Mouse (Mus musculus): ENCODE results near the gene Msl1. TPM values are rescaled to one million over a fixed set of nuclear protein-coding genes. Genes with fewer than 3 reads are reported as not detected.
A peak's percentile ranks its signal among the peaks of the same experiment; 100 is the strongest.

Msl1 gene
- total RNA-seq, 2 experiments from 2014 or later = 49.0 to 55.3 TPM

DNA sequence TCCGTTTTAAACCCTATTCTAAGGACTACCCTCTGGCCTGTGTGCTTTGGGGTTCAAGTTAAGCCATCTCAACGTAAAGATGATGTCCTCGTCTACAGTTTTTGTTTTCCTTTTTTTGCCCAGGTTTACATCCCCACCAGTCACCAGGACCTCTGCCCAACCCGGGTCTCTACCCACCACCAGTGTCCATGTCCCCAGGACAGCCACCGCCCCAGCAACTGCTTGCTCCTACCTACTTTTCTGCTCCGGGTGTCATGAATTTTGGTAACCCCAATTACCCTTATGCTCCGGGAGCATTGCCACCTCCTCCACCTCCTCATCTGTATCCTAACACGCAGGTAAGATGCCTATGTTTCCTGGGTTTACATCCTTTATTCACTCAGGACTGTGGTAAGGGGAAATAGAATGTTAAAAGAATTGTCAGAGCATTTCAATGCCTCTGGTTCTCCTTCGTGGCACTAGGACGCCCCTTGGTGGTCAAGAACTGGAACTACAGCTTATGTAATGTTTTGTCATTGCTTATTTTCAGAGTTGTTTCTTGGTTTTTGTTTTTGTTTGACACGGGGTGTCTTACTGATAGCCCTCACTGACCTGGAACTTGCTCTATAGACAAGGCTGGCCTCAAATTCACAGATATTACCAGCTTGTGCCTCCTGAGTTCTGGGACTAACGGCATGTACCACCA is 33.9 kb downstream of the Msl1 start:
- no peak for DNase-seq
- intact Hi-C loops (cut with DNase I; ENCODE audit: low total_unique reads) = loop anchor here (5.0 kb wide), 1 partner anchor 127 kb away; the partner anchor contains the start of gene Csf3

DNA sequence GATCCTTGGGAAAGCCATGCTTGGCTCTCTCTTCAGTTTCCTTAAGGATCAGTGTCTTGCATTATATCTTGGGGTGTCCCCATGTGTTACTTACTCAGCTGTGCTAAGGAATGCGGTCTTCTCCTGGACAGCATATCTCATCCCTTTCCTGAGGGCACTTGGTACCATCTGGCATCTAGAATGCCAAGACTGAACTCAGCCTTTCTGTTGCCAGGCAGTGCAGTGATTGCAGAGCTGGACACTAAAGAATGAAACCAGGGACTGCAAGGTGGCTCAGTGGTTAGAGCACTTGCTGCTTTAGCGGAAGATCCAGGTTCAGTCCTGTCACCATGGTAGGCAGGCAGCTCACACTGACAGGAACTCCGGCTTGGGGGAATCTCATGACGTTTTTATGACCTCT is 34.6 kb downstream of the Msl1 start:
- intact Hi-C loops (cut with DNase I; ENCODE audit: low total_unique reads) = loop anchor here (5.0 kb wide), 1 partner anchor 128 kb away; the partner anchor contains the start of gene Csf3
- DNase-seq = no peak

DNA sequence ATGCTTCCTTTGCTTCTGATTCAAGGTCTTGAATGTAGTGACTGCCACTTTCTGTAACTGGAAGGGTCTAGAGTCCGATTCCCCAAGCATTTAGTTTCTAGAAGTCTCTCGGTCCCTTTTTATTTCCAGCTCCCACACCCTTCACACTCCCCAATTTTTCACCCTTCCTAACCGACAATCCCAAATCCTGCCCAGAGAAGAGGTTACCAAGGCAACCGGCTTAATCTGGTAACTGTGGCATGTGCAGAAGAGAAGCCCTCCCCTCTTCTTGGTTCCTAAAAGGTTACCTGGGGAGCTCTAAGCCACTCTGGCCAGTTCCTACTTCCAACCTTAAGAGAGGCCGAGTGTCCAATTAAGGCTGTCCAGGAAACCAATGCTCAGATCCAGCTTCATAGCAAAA is 40.0 kb downstream of the Msl1 start:
- DNase-seq = no peak
- intact Hi-C loops (cut with DNase I; ENCODE audit: low total_unique reads) = no loop called here

DNA sequence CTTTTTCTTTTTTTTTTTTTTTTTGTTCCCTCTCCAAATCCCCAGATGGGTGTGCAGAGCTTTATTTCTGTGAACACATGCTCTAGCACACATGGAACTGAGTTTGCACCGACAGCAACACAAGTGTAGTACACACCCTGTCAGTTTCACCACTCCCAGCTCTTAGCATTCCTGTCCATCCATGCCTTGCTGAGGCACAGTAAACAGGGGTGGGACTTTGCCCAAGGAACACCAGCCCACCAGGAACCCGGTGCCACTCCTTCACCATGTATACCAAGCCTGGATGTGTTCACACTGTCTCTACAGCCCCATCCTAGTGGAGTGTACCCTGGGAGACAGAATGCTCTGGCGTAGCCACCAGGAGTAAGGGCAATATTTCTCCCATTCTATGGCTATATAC is 40.4 kb downstream of the Msl1 start:
- intact Hi-C loops (cut with DNase I; ENCODE audit: low total_unique reads) = no loop called here
- DNase-seq = no peak

DNA sequence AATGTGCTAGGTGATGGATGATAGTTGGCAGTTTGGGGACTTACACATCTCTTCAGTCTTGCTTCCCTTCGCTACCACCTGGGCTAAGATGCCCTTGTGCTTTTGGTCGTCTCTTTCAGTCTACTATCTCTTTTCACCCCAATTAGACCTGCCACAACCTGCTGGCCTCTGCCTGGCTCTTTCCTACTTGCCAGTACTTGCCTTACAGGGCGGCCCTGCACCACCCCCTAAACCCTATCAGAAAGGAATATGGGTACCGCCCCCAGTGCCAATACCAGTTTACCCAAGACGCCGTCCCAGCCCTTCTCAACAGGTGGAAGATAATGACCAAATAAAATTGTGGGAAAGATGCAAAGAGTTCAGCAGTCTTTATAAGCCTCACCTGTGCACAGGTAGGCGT is 40.8 kb downstream of the Msl1 start:
- DNase-seq = no peak
- intact Hi-C loops (cut with DNase I; ENCODE audit: low total_unique reads) = no loop called here

DNA sequence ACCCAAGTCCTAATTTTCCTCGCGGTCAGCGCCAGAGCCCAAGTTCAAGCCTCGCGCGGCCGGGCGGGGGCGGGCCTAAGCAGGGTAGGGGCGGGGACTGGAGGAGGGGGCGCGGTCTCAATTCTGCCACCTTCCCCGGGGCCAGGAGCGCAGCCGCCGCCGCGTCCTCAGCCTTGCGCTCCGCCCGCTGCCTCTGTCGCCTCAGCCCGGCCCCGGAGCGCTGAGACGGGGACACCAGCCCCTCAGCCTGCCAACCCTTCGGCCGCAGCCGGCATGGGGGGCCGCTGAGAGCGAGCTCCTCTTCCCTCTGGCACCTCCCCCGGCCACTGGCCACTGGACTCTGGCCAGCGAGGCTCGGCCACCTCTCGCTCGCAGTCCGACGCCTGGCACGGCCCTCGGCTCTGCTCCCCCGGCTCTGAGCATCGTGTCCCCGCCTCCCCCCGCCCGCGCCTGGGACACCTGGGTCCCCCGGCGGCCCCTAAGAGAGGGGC is 41.4 kb downstream of the Msl1 start, which contains the start of gene Rapgefl1:
Gene Rapgefl1 (plus strand): TSS at position 135 of the 491 bp plus-strand sequence.
- intact Hi-C loops (cut with DNase I; ENCODE audit: low total_unique reads) = no loop called here
- peak; percentile 85 for DNase-seq

DNA sequence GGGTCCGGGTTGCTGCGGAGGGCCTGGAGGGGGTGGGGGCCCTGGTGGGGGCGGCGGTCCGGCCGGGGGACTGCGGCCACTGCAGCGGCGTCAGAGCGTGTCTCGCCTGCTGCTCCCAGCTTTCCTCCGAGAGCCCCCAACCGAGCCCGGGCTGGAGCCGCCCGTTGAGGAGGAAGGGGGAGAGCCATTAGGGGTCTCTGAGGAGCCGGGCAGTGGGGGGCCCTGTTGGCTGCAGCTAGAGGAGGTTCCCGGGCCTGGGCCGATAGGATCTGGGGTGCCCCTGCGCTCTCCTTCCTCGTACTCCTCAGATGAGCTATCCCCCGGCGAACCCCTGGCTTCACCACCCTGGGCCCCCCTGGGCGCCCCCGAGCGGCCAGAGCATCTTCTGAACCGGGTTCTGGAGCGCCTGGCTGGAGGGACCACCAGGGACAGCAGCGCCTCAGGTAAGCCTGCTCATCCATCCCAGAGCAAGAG is 42.0 kb downstream of the Msl1 start:
- intact Hi-C loops (cut with DNase I; ENCODE audit: low total_unique reads) = no loop called here
- DNase-seq = no peak

- no peak for DNase-seq
- intact Hi-C loops (cut with DNase I; ENCODE audit: low total_unique reads) = no loop called here
These were observed 42.6 kb downstream of the Msl1 start for GRCm38 (mm10) chr11:98837917-98838316.

DNA sequence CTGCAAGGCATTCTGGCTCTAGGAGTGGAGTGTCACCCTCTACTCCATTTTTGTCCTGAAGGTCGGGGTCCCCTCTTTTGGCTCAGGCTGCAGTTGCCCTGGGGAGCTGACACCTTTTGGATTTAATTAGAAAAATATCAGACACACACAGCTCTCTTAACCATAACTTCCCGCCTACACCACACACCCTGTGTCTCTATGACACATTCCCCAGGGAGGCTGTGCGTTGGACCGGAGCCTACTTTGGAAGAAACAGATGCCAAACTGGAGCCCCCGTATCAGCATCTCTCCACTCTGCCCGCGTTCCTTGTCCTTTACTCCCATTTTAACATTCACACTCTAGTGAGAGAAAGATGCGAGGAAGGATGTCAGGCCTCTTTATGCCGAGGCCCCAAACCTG is 43.2 kb downstream of the Msl1 start:
- DNase-seq = no peak
- intact Hi-C loops (cut with DNase I; ENCODE audit: low total_unique reads) = no loop called here

GRCm38 (mm10) chr11:98839402-98839801 is 44.1 kb downstream of the Msl1 start:
- DNase-seq = no peak
- intact Hi-C loops (cut with DNase I; ENCODE audit: low total_unique reads) = no loop called here

DNA sequence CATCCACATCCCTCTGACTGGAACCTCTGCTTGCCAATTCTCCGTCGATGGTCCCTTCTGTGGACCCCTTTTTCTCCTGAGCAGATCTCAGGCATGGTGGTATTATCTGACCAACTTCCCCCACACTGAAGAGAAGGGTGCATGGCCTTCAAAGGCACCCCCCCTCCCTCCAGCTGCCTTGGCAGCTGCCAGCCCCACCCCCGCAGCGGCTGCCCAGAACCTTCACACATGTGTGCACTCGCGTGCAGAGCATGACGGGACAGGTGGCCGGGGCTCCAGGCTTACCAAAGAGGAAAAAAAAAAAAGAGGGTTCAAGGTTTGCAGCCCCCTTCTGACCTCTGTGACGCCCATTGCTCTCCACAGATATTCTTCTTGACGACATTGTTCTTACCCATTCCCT is 44.6 kb downstream of the Msl1 start:
- intact Hi-C loops (cut with DNase I; ENCODE audit: low total_unique reads) = no loop called here

DNA sequence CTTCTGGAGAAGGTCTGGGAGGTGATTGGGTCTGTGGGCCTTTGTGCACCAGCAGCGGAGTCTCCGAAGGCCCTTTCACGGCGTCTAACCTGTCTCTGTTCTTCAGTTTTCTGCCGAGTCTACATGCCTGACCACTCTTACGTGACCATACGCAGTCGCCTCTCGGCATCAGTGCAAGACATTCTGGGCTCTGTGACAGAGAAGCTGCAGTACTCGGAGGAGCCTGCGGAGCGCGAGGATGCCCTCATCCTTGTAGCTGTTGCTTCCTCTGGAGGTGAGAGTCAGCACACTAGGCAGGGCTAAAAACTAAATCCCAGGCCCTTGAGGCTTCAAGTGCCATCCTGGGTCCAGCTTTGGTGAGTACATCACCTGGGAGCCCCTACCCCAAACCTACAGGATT is 50.7 kb downstream of the Msl1 start:
- DNase-seq = no peak
- intact Hi-C loops (cut with DNase I; ENCODE audit: low total_unique reads) = no loop called here

More for the DNA sequence above, 44.6 kb downstream of the Msl1 start:
- no peak for DNase-seq

- intact Hi-C loops (cut with DNase I; ENCODE audit: low total_unique reads) = no loop called here
- no peak for DNase-seq
These were observed 51.7 kb downstream of the Msl1 start for GRCm38 (mm10) chr11:98846865-98847604.

- DNase-seq = no peak
- intact Hi-C loops (cut with DNase I; ENCODE audit: low total_unique reads) = no loop called here
These were observed 54.0 kb downstream of the Msl1 start for GRCm38 (mm10) chr11:98849196-98849894.

DNA sequence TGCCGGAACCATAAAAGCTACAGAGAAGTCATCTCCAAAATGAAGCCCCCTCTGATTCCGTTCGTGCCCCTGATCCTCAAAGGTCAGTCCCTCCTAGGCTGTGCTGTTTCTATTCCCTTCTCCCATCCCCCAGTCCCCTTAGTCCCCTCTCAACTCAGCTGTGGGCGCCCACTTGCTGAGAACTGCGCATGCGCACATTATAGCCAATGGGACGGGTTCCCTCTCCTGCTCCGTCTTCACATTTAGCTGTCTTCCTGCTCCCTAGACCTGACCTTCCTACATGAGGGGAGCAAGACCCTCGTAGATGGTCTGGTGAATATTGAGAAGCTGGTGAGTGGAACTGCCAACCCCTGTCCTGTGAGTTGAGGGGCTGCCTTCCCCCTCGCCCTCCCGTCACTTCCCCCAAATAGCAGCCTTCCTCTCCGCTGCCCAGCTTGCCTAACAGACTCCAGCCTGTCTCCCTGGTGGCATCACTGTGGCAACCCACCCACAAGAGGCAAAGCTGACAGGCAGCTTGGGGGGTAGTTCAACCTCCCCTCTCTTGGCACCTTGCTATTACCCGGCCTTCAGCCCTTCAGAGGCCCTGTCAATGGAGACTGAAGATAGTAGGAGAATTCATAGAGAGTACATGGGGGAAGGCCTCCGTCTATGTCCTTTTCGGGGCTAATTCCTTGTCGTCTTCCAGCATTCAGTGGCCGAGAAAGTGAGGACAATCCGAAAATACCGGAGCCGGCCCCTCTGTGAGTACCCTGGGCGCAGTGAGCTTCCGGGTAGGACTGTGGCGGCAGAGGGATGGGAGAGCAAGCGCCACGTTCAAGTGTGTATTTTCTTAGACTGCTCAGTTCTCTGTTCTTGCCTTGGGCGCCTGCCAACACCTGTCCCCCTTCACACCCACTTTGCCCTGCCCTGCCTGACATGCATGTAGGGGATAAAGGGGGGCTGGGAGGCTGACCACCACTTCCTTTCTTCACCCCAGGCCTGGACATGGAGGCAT is 55.1 kb downstream of the Msl1 start:
- no peak for DNase-seq
- intact Hi-C loops (cut with DNase I; ENCODE audit: low total_unique reads) = loop anchor here (10.0 kb wide), 1 partner anchor 124 kb away; no protein-coding TSS in a partner anchor

- intact Hi-C loops (cut with DNase I; ENCODE audit: low total_unique reads) = loop anchor here (10.0 kb wide), 1 partner anchor 121 kb away; no protein-coding TSS in a partner anchor
- DNase-seq = no peak
These were observed 58.8 kb downstream of the Msl1 start for GRCm38 (mm10) chr11:98854116-98854515.

DNA sequence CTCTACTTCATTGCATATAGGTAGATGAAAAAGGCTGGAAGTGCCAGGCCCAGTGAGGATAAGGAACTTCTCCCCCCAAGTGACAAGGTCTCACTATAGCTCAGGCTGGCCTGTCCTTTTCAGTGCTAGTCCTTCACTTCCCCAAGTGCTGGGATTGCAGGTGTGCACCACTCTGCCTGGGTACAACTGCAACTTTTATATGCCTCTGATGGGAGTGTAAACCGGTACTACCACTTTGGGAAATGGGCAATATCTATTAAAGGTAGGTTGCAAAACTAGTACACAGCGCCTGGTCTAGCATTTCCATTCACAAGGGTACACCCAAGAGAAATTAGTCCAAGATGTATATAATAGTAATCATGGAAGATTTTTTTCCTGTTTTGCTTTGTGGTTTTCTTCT is 59.3 kb downstream of the Msl1 start:
- intact Hi-C loops (cut with DNase I; ENCODE audit: low total_unique reads) = loop anchor here (10.0 kb wide), 1 partner anchor 120 kb away; no protein-coding TSS in a partner anchor

More for the DNA sequence above, 59.3 kb downstream of the Msl1 start:
- DNase-seq = no peak
